Mouse (Mus musculus) lung, postnatal 0 days (tissue): ENCODE results near the gene Lypd3.

Experiments
- CTCF ChIP-seq: IDR thresholded peaks from 2 replicates; pipeline ENCODE4 v1.5.1; 2016; ENCODE audit warnings: antibody characterized with exemption, mild to moderate bottlenecking
- EP300 ChIP-seq: IDR thresholded peaks from 2 replicates; pipeline ENCODE4 v1.6.1; 2016; ENCODE audit warnings: antibody characterized with exemption, mild to moderate bottlenecking, control low read depth

DNA sequence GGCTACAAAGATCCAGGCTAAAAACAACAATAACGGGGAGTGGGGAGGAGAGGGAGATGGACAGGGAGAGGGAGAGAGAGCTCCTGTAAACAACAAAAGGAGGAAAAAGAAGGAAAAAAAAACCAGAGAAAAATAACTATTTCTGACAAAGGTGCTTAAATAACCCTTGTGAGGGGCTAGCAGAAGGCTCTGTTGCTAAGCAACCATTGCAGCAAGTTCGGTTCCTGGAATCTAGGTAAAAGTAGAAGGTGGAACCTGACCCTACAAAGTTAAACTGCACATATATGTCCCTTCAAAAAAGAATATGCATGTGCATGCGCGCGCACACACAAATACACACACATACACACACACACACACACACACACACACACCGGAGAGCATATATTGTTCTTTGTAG is 43.6 kb upstream of the Lypd3 start:
- no peak for TF ChIP-seq CTCF
- no peak for TF ChIP-seq EP300
